Mouse (Mus musculus) skeletal muscle tissue, adult 2 months (tissue): ENCODE data around the gene Plekhm1.

Source experiments
- DNase-seq: peaks from one replicate; pipeline ENCODE4 v3.0.0-alpha.2; 2012; ENCODE audit warnings: low read depth, low spot score

Gene Plekhm1

GRCm38 (mm10) chr11:103314736-103315374 lies 97.6 kb downstream of the Plekhm1 start:
- no peak for DNase-seq
